Mouse (Mus musculus) CH12.LX (cell line): ENCODE measurements around the gene 1700022I11Rik. TPM values are rescaled to one million over a fixed set of nuclear protein-coding genes. Genes with fewer than 3 reads are reported as not detected.

Experiments
- DNase-seq: peaks from one replicate; pipeline ENCODE4 v3.0.0-alpha.2; 2013; ENCODE audit errors: extremely low read depth
- H3K27ac ChIP-seq: 2 replicates; pipeline ENCODE4 v1.5.1; 2012; ENCODE audit warnings: low read depth, mild to moderate bottlenecking, control low read depth, moderate library complexity; ENCODE audit not compliant: insufficient read depth
- H3K27me3 ChIP-seq: replicated peaks from 2 replicates; pipeline ENCODE3; 2012; ENCODE audit warnings: inconsistent platforms
- H3K36me3 ChIP-seq, 2 experiments: replicated peaks in 1 of 2; 2 replicates each; pipeline versions ENCODE3 to v1.6.1; 2012; ENCODE audit warnings: inconsistent platforms in 1 of 2, low read length in 1 of 2, mild to moderate bottlenecking in 1 of 2, mixed read lengths in 1 of 2, moderate library complexity in 1 of 2; ENCODE audit not compliant: control insufficient read depth in 1 of 2, insufficient read depth in 1 of 2
- H3K4me1 ChIP-seq, 2 experiments: 2 replicates each; pipeline ENCODE4 v1.6.1; 2012; ENCODE audit warnings: inconsistent platforms in 1 of 2, moderate library complexity in 1 of 2; ENCODE audit not compliant: insufficient read depth in 2 of 2, control insufficient read depth in 1 of 2
- H3K4me2 ChIP-seq: 2 replicates; pipeline ENCODE4 v1.6.1; 2012; ENCODE audit warnings: low read depth, mild to moderate bottlenecking, control low read depth; ENCODE audit not compliant: poor library complexity, insufficient read depth, severe bottlenecking
- H3K4me3 ChIP-seq, 3 experiments: fragments of 150-350 bp in 1 of 3; sonication (generic) in 1 of 3; replicated peaks in 1 of 3; 2 replicates each; pipeline versions ENCODE3 to v1.5.1; 2011 to 2012; ENCODE audit warnings: low read depth in 2 of 3, low read length in 2 of 3, mild to moderate bottlenecking in 2 of 3, moderate library complexity in 2 of 3, control low read depth in 1 of 3, improper control_type of control experiment in 1 of 3, inconsistent platforms in 1 of 3, mixed read lengths in 1 of 3; ENCODE audit not compliant: poor library complexity in 1 of 3
- H3K79me2 ChIP-seq: replicated peaks from 2 replicates; pipeline ENCODE4 v1.6.1; 2012; ENCODE audit warnings: mild to moderate bottlenecking, moderate library complexity; ENCODE audit not compliant: control insufficient read depth, poor library complexity, insufficient read depth, severe bottlenecking; ENCODE audit errors: extremely low read depth
- H3K9ac ChIP-seq: 2 replicates; pipeline ENCODE4 v1.6.1; 2012; ENCODE audit warnings: low read depth, mild to moderate bottlenecking, control low read depth, moderate library complexity; ENCODE audit not compliant: insufficient read depth
- H3K9me3 ChIP-seq: replicated peaks from 2 replicates; pipeline ENCODE3; 2012; ENCODE audit warnings: low read length, inconsistent platforms, mixed read lengths
- CHD1 ChIP-seq: IDR thresholded peaks from 2 replicates; pipeline ENCODE4 v1.6.1; 2012; ENCODE audit warnings: low read depth, low read length, improper control_type of control experiment, inconsistent platforms
- CHD2 ChIP-seq: IDR thresholded peaks from 2 replicates; pipeline ENCODE4 v1.6.1; 2011; ENCODE audit warnings: low read length, improper control_type of control experiment
- E2F4 ChIP-seq: IDR thresholded peaks from 2 replicates; pipeline ENCODE4 v1.6.1; 2011; ENCODE audit warnings: low read depth, low read length, improper control_type of control experiment; ENCODE audit not compliant: insufficient replicate concordance
- ELF1 ChIP-seq: IDR thresholded peaks from 2 replicates; pipeline ENCODE4 v1.6.1; 2014; ENCODE audit warnings: low read depth, mild to moderate bottlenecking, inconsistent platforms, low read length, improper control_type of control experiment
- EP300 ChIP-seq: IDR thresholded peaks from 2 replicates; pipeline ENCODE4 v1.6.1; 2011; ENCODE audit warnings: low read length, improper control_type of control experiment
- GABPA ChIP-seq: IDR thresholded peaks from 2 replicates; pipeline ENCODE4 v1.6.1; 2012; ENCODE audit warnings: low read depth, low read length, improper control_type of control experiment, inconsistent platforms; ENCODE audit not compliant: insufficient replicate concordance
- IRF4 ChIP-seq: IDR thresholded peaks from 2 replicates; pipeline ENCODE4 v1.6.1; 2014; ENCODE audit warnings: low read depth, mild to moderate bottlenecking, inconsistent platforms, low read length, improper control_type of control experiment
- JUN ChIP-seq: IDR thresholded peaks from 2 replicates; pipeline ENCODE4 v1.6.1; 2011; ENCODE audit warnings: low read depth, mild to moderate bottlenecking, low read length, improper control_type of control experiment, moderate library complexity; ENCODE audit not compliant: insufficient read depth
- MAFK ChIP-seq: IDR thresholded peaks from 2 replicates; pipeline ENCODE4 v1.6.1; 2011; ENCODE audit warnings: low read length, improper control_type of control experiment; ENCODE audit not compliant: insufficient replicate concordance
- MAX ChIP-seq: IDR thresholded peaks from 2 replicates; pipeline ENCODE4 v1.6.1; 2011; ENCODE audit warnings: low read length, improper control_type of control experiment
- MAZ ChIP-seq: IDR thresholded peaks from 2 replicates; pipeline ENCODE4 v1.6.1; 2012; ENCODE audit warnings: low read depth, mild to moderate bottlenecking, inconsistent platforms, low read length, improper control_type of control experiment, moderate library complexity
- MXI1 ChIP-seq: IDR thresholded peaks from 2 replicates; pipeline ENCODE4 v1.6.1; 2011; ENCODE audit warnings: mild to moderate bottlenecking, low read depth, low read length, improper control_type of control experiment
- MYC ChIP-seq: IDR thresholded peaks from 2 replicates; pipeline ENCODE4 v1.6.1; 2011; ENCODE audit warnings: low read depth, mild to moderate bottlenecking, improper control_type of control experiment, low read length
- NELFE ChIP-seq: IDR thresholded peaks from 2 replicates; pipeline ENCODE4 v1.6.1; 2011; ENCODE audit warnings: low read depth, low read length, improper control_type of control experiment
- NRF1 ChIP-seq: IDR thresholded peaks from 2 replicates; pipeline ENCODE4 v1.6.1; 2014; ENCODE audit warnings: low read depth, mild to moderate bottlenecking, inconsistent platforms, low read length, improper control_type of control experiment, moderate library complexity
- POLR2A ChIP-seq: IDR thresholded peaks from 2 replicates; pipeline ENCODE4 v1.6.1; 2011; ENCODE audit warnings: low read depth, mild to moderate bottlenecking, improper control_type of control experiment, low read length
- POLR2AphosphoS2 ChIP-seq: IDR thresholded peaks from 2 replicates; pipeline ENCODE4 v1.6.1; 2011; ENCODE audit warnings: low read depth, low read length, improper control_type of control experiment
- RAD21 ChIP-seq: IDR thresholded peaks from 2 replicates; pipeline ENCODE4 v1.6.1; 2011; ENCODE audit warnings: low read depth, mild to moderate bottlenecking, low read length, improper control_type of control experiment, moderate library complexity
- SMC3 ChIP-seq: IDR thresholded peaks from 2 replicates; pipeline ENCODE4 v1.6.1; 2011; ENCODE audit warnings: low read depth, low read length, improper control_type of control experiment
- TBP ChIP-seq: conservative IDR thresholded peaks from 2 replicates; pipeline ENCODE4 v1.6.1; 2011; ENCODE audit warnings: low read depth, low read length, improper control_type of control experiment
- TCF12 ChIP-seq: IDR thresholded peaks from 2 replicates; pipeline ENCODE4 v1.6.1; 2014; ENCODE audit warnings: low read depth, mild to moderate bottlenecking, inconsistent platforms, low read length, improper control_type of control experiment
- UBTF ChIP-seq: IDR thresholded peaks from 2 replicates; pipeline ENCODE4 v1.6.1; 2012; ENCODE audit warnings: low read depth, mild to moderate bottlenecking, inconsistent platforms, low read length, improper control_type of control experiment, moderate library complexity
- USF2 ChIP-seq: conservative IDR thresholded peaks from 2 replicates; pipeline ENCODE4 v1.6.1; 2011; ENCODE audit warnings: low read depth, low read length, improper control_type of control experiment
- ZC3H11A ChIP-seq: IDR thresholded peaks from 2 replicates; pipeline ENCODE4 v1.6.1; 2012; ENCODE audit warnings: low read depth, mild to moderate bottlenecking, inconsistent platforms, low read length, improper control_type of control experiment
- ZNF384 ChIP-seq: IDR thresholded peaks from 2 replicates; pipeline ENCODE4 v1.6.1; 2012; ENCODE audit warnings: low read depth, low read length, improper control_type of control experiment, inconsistent platforms
- dilution Hi-C: fragments of 300-500 bp; cut with MboI; formaldehyde crosslinking; loops from 2 replicates; pipeline ENCODE4 v1.14.3; 2020; ENCODE audit warnings: low sequenced_read_pairs; ENCODE audit not compliant: extremely low pct_unique_long_range_greater_than_20kb, extremely low pct_ligation_motif_present
- in situ Hi-C: fragments of 300-500 bp; cut with MboI; formaldehyde crosslinking; loops from 3 replicates; pipeline ENCODE4 v1.14.3; 2019; ENCODE audit warnings: low sequenced_read_pairs, low pct_ligation_motif_present, low pct_unique_long_range_greater_than_20kb, mixed read lengths
- polyA plus RNA-seq: library from polyadenylated mRNA; unstranded; fragments of >175 nt; gene quantifications from 2 replicates; pipeline ENCODE4 v1.2.1, GENCODE M21; 2012; ENCODE audit warnings: low read depth; ENCODE audit not compliant: insufficient read length
- total RNA-seq, 2 experiments: library from RNA; depleted of rRNA; stranded (reverse); fragments of 300-350 nt in 1 of 2; fragments of >200 nt in 1 of 2; gene quantifications; 2 replicates each; pipeline ENCODE4 v1.2.3; 2012 to 2014

The 1700022I11Rik gene
- total and polyA plus RNA-seq, 3 experiments = 0.24 to 0.55 TPM; not detected in 1

GRCm38 (mm10) chr4:42921536-42921935, 47.9 kb upstream of the 1700022I11Rik start:
- Histone ChIP-seq H3K9me3 (peaks cover 2% of the 10 kb centered on the region), H3K9ac (no peak overlapping the region), H3K27ac (no peak overlapping the region), H3K27me3 (peaks cover 87% of the 10 kb centered on the region), H3K4me1 (no peaks in the 10 kb centered on the region), H3K4me2 (no peak overlapping the region)
- dilution Hi-C loops (no loop called here), in situ Hi-C loops (no loop called here)
- no peak for DNase-seq
- TF ChIP-seq GABPA = no peak
- no peak for TF ChIP-seq MAZ
- TF ChIP-seq MAFK = no peak
- no peak for TF ChIP-seq MXI1
- no peak for TF ChIP-seq USF2
- TF ChIP-seq EP300 = no peak
- TF ChIP-seq TBP = no peak
- no peak for TF ChIP-seq ZNF384
- TF ChIP-seq NELFE = no peak
- TF ChIP-seq IRF4 = no peak
- TF ChIP-seq POLR2AphosphoS2 = no peak
- TF ChIP-seq NRF1 = no peak
- no peak for TF ChIP-seq JUN
- no peak for TF ChIP-seq UBTF
- no peak for TF ChIP-seq MYC
- TF ChIP-seq POLR2A = no peak
- TF ChIP-seq SMC3 = no peak
- TF ChIP-seq ELF1 = no peak
- no peak for TF ChIP-seq ZC3H11A
- no peak for TF ChIP-seq RAD21
- TF ChIP-seq, all 38 proteins: peak for 0
- Histone ChIP-seq H3K4me3 (no peak overlapping the region), H3K79me2 (no peaks in the 10 kb centered on the region), H3K36me3 (no peaks in the 10 kb centered on the region)

- DNase-seq = no peak
- H3K27ac ChIP-seq = no peak overlapping the region
- dilution Hi-C loops = no loop called here
These were observed 47.3 kb upstream of the 1700022I11Rik start for GRCm38 (mm10) chr4:42922056-42922455.

More at GRCm38 (mm10) chr4:42922056-42922455, 47.3 kb upstream of the 1700022I11Rik start:
- no peak for TF ChIP-seq NRF1
- no peak for TF ChIP-seq CHD2
- no peak for TF ChIP-seq TCF12
- no peak for TF ChIP-seq CHD1
- no peak for TF ChIP-seq E2F4
- TF ChIP-seq SMC3 = no peak
- no peak for TF ChIP-seq MAZ
- TF ChIP-seq MAX = no peak
- Histone ChIP-seq H3K9me3 (no peaks in the 10 kb centered on the region), H3K36me3 (no peaks in the 10 kb centered on the region), H3K4me2 (no peak overlapping the region), H3K4me1 (no peaks in the 10 kb centered on the region), H3K79me2 (no peaks in the 10 kb centered on the region), H3K9ac (no peak overlapping the region), H3K4me3 (no peak overlapping the region), H3K27me3 (peaks cover 86% of the 10 kb centered on the region)
- in situ Hi-C loops = no loop called here
